Mouse (Mus musculus) G1E-ER4 (cell line): Measurements from ENCODE around the gene Col11a2. TPM values are rescaled to one million over a fixed set of nuclear protein-coding genes. Genes with fewer than 3 reads are reported as not detected.

ENCODE experiments used
- GATA1 ChIP-seq: IDR thresholded peaks from one replicate; pipeline ENCODE4 v1.8.0; 2012; ENCODE audit warnings: low read length, inconsistent platforms
- polyA plus RNA-seq: library from polyadenylated mRNA; stranded (reverse); fragments of >175 nt; gene quantifications from 2 replicates; pipeline ENCODE4 v1.2.3, GENCODE M21; 2012

Col11a2 gene
- polyA plus RNA-seq, 1 experiment = 1.5 TPM

DNA sequence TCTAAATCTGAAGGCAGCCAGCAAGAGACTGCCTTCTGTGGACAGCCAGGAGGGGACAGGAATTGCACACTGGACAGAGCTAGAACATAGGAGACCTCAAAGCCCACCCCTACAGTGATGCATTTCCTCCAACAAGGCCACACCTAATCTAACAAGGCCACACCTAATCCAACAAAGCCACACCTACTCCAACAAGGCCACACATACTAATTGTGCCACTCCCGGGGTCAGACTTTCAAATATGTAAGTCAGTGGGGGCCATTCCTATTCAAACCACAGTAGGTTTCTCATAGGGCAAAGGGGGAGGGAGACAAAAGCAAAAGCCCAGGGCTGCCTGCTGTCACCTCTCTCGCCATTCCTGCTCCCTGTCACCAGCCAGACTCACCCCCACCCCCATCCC, 48.1 kb downstream of the Col11a2 start:
- no peak for TF ChIP-seq GATA1

DNA sequence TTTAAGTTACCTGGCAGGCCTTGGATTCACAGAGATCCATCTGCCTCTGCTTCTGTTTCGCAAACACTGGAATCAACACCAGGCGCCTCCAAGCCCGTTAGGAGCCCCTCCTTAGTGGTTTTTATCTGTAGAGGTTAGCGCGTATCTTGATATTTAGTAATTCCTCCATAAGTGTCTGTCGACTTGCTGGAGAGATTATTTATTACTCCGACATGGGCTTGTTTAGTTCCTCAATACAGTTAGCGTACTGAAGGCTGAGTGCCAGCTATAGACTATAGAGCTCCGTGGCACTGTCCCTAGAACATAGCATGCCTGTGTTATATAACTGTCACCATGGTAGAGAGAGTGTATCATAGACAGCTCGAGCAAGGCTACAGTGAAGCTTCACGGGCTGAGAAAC, 48.9 kb downstream of the Col11a2 start:
- no peak for TF ChIP-seq GATA1

DNA sequence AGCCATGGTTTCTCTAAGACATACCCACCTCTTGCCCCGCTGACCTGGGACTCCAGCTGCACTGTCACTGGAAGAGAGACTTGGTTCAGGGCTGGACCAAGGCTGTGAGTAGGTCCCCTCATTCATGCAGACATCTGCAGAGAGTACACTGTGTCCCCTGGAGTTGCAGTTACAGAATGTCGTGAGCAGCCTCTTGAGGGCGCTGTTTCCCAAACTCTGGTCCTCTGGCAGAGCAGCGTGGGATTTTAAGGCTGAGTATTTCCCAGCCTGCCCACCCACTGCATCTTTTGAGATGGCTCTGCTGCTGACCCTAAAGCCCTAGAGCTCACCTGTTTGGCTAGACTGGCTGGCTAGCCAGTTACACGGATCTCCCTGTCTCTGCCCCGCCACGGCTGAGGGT, 51.7 kb downstream of the Col11a2 start:
- no peak for TF ChIP-seq GATA1

DNA sequence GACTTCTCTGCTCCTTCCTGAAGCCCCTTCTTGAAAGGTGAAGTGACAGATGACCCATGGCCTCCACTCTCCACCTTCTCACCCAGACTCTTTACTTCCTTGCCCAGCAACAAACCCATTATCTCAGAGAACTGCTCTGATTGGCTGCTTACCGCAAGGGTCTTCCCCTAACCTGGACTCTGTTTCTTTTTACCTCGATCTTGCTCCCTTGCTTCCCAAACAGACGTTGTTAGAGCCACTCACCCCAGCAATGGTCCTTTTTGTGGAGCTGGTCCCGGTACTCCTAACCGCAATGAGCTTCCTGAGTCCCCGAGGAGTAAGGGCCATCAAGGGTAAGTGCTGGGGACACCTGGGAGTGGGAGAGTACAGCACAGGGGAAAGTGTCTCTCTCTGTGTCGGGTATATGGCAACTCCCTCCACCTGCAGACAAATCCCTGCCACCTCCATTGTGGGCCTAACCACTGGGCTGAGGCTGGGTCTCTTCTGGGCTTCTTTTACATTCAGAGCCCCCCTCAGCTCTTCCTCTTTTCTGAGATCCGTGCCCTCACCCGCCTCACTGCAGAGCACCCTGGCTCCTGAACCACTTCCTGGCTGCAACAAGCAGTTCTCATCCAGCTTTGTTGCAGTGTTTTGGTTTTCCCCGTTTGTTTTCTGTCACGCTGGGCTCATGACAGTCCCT, 53.1 kb downstream of the Col11a2 start, which contains the start of gene H2-Oa:
Gene H2-Oa (plus strand): TSS at position 144 of the 679 bp plus-strand sequence.
- no peak for TF ChIP-seq GATA1

DNA sequence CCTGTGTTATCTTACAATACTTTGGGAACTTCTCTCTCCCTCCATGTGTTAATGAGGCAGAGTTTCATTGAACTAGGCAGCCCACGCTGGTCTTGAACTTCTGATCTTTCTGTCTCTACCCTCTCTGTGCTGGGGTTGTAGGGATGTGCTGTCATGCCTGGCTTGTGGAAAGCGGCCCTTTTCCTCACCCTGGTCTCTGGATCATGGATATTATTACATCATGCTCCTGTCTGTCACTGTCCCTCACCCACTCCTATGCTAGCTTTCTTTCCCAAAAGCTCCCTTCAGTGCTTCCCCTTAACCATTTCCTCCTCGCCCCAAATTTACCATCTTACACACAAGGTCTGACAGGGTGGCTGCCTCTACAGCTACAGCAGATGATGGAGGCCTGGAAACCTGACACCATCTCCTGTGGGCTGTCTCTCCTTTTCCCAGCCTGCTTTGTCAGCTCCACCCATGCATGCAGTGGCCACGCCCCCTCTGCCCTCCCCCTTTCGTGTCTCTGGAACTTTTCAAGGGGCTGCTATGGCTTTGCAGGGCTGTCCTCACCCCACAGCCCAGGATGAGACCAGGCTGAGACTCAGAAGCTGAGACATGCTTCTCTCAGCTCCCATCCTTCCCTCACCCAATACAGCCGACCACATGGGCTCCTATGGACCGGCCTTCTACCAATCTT, 54.1 kb downstream of the Col11a2 start:
- TF ChIP-seq GATA1 = no peak

- TF ChIP-seq GATA1 = no peak
Observed at GRCm38 (mm10) chr17:34094283-34095035, 55.2 kb downstream of the Col11a2 start.

DNA sequence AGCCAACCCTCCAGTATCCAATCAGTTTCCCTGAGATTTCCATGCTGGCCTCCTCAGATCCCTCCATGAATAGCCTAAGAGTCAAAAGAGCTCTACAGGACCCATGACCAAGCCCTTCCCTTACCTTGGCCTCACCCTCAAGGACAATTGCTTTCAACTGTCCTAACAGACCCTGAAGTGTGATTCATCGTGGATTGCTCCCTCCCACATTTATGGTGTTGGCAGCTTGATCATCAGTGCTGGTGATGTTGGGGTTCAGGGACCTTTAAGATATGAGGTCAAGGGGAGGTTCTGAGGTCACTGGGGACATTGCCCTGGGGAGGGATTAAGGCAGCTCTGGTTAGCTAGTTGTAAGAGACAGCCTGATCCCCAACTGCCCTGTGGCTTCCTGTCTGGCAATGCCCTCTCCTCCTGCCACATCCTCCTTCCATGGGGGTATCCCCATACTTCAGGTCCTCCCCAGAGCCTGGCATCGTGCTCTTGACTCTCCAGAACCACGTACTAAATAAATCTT, 57.3 kb downstream of the Col11a2 start:
- no peak for TF ChIP-seq GATA1

GRCm38 (mm10) chr17:34097272-34097671, 58.0 kb downstream of the Col11a2 start:
- no peak for TF ChIP-seq GATA1

DNA sequence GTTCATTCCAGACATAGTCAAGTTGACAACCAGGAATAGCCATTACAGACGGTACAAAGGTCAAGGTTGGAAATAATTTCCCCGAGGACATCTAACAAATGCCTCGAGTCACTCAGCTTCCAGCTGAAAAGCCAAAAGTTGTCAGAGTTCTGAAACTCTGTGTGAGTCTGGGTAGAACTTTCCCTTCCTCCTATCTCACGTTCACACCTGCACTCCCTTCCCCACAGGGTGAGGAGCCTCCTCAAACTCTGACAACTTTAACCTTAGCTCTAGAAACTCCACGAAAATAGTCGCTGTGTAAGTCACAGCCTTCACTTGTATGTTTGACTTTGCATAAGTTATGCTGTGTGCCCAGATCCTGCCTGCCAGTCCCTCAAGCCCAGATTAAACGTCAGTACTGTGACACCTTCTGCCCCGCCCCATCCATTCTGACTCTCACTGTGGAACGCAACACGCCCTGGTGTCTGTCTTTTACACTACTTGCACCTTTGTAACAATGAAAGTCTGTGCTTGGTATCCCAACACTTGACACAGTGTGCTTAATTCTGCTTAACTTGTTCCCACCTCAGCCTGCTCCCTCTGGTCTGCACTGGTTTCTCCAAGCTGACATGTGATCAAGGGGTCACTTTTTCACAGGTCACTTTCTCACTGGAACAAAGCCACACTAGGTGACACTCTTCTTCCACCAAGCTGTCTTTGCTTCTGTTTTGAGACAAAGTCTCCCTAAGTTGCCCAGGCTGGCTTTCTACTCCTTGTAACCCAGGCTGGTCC, 59.7 kb downstream of the Col11a2 start:
- TF ChIP-seq GATA1 = no peak

- TF ChIP-seq GATA1 = no peak
Observed at GRCm38 (mm10) chr17:34099531-34099930, 60.3 kb downstream of the Col11a2 start.

GRCm38 (mm10) chr17:34101185-34101584, 61.9 kb downstream of the Col11a2 start:
- TF ChIP-seq GATA1 = no peak

- no peak for TF ChIP-seq GATA1
Observed at GRCm38 (mm10) chr17:34101604-34102032, 62.4 kb downstream of the Col11a2 start.

GRCm38 (mm10) chr17:34102831-34103230, 63.6 kb downstream of the Col11a2 start:
- TF ChIP-seq GATA1 = no peak

GRCm38 (mm10) chr17:34104804-34105203, 65.6 kb downstream of the Col11a2 start:
- no peak for TF ChIP-seq GATA1

DNA sequence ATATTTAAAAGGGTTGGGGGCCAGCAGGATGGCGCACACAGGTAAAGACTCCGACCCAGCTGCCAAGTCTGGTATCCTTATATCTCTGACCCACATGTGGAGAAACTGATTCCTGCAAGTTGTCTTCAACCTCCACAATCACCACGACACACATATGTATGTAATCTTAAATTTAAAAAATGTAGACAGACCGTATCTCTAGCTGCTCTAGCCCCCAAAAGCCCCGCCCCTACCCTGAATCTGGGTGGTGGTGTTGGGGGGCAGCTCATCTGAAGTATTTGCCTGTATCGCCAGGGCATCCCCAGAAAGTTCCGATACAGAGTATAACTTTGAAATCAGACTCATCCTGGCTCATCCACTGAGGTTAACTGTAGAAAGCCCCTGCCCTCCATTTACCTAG, 67.3 kb downstream of the Col11a2 start:
- no peak for TF ChIP-seq GATA1
